Mouse (Mus musculus): Measurements from ENCODE around the gene Gm20441.
"Not testable (repeated sequence)": the region's sequence is repeated elsewhere in the genome, so short reads cannot be mapped to it uniquely, and the experiment has no call there.

Gene Gm20441

DNA sequence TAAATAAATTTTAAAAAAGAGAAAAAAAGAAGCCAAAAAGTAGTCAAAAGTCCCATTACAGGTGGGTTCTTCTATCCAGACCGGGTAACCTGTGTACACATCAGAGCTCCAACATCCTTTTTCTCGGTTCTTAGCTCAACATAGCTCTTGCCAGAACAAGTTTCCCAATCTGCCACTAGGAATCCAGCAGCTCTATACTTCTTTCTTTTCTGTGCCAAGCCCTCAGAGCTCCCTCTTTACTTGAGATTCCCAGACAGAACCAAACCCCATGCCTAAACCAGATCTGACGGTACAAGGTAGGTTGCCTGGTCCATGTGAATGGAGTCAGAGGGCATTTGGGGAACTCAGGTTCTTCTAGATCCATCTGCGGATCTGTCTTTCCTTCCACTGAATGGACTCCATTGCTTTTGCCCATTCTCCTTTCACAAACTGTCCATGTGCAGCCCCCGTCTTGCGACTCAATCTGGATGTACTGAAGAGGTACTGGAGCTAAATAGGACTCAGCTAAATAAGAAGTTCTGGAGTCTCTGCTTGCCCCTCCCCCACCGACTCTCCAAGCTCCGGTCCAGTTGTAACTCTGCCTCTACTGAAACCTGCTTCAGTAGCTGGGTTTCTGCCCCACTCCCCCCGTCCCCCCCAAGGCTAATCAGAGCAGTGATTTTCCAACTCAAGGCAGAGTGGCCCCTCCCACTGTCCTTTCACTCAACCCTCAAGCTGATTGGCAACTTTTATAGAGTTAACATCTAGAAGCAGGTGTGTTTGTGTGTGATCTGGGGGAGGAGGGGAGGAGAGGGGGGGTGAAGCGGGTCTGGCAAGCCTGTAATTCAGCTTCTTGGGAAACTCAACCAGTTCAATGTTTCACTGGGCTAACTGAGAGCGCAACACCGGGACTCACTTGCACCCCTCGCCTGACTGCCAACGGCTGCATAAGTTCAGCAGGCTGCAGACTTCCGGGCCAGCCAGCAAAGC, 1.3 kb downstream of the Gm20441 start:
- DNase-seq (ENCODE audit: inconsistent ontology term): no peak

DNA sequence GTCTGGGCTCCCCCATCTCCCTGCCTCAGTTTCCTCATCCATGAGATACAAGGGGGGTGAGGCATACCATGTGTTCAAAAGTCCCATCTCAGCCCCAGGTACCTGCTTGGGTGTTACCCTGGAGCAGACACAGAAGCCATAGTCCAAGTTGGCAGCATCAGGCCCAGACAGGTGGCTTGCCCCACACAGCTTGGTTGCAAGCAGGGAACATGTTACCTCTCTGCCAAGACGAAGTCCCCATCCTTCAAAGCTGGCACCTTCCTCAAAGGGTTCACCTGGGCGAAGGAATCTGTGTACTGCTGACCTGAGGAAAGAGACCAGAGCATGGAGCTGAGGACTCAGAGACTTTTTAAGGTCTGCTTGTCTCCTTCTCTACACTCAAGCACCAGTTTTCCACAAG, 2.9 kb downstream of the Gm20441 start:
- DNase-seq (ENCODE audit: inconsistent ontology term): no peak

DNA sequence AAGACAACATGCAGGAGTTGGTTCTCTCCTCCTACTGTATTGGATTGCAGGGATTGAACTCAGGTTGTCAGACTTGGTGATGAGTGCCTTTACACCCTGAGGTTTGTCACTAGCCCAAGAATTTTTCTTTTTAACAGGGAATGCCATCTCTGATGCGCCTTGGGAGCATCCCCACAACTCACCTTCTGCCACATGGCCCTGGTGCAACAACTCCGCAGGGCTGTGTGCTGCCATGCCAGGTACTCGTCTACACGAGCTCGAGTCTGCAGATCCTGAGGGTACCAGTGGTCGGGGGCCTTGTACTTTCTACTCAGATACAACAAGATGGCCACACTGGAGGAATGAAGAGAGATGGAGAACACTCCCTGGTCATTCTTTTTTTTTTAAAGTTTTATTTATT, 4.2 kb downstream of the Gm20441 start:
- DNase-seq (ENCODE audit: inconsistent ontology term): no peak

DNA sequence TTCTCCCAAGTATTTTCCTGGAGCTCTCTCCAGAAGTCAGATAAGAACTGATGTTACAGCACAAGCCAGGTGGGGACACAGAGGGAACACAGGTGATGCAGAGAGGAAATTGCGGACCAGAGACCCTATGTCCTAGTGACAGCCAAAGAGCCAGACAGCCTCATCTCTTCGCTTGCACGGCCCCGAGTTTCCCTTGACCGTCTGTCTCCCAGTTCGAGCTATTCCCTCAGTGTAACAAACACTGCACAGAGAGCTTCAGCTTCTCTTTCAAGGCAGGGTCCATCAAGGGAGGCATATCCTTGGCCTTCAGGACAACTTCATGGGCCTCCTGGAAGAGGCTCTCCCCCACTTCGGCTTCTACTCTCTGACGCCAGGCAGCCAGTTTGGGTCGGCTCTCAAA, 6.2 kb downstream of the Gm20441 start:
- no peak for DNase-seq (ENCODE audit: inconsistent ontology term)

DNA sequence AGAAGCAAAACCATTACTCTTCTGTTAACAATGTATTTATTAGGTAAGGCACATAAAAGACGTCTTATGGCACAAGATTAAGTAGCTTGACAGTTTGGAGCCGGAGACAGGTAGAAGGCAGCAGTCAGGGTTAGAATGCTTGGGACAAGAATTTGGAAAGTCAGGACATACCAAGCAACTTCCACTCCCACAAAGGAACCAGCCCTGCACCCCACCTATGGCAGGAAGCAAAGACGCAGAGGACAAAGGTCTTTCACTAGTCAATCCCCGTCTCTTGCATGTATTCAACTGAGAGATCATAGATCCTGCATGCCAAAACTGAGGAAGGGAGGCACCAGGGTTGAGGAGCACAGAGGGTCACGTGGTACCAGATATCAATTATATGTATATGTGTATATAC, 6.7 kb downstream of the Gm20441 start:
- no peak for DNase-seq (ENCODE audit: inconsistent ontology term)

DNA sequence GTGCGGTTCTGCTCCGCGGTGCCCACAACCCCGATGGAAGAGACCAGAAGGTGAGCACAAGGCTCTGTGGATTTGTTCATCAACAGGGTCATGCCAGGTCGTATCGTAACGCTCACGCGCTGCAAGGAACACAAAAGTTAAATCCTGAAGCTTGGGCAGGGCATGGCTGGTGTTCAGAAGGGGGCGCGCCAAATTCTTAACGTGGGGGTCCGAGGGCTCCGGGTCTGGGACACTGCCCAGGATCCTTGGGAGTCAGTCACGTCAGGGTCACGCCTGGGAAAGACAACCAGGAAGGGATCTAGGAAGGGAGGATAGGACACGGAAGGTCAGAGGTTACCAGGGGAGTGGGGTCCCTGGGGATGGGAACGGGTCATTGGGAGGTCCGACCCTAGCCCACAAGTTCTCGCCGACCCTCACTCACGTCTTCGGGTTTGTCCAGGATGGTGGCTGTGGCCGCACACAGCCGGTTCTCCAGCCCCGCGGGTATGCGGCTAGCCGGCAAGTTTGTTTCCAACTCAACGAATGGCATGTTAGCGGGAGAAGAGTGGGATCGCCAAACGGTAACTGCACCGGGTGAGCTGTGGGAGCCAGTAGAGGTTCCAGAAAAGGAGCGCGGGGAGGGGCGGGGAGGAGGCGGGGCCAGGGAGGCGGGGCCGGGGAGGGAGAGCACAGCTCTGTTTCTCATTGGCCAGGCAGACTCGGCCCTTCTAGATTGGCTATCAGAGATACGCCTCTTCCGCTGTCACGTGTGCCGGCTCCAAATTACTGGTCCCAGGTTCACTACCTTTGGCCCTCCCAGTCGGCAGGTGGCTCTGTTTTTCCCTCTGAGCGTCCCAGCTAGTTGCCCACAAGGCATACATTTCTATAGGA, 7.7 kb downstream of the Gm20441 start, which contains the start of gene Ddt:
Ddt (minus strand) TSS at position 620 of the 870 bp plus-strand sequence.
- DNase-seq (ENCODE audit: inconsistent ontology term): peak; percentile 94

DNA sequence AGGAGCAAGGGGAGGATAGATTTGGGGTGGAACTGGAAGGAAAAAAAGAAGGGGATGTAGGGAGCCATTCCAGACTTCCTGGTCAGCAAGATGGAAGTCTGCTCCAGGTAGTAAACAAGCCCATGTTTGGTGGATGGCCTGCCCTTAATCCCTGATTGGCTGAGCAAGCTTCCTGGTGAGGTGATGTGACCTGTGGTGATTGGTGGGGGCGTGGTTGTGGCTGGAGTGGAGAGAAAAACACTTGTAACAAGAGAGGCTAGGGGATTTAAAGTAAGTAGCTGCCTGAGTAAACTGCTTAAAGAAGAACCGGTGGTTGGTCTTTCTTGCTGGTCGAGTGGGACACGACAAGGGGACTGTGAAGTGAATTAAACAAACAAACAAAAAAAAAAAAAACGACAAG, 13.0 kb downstream of the Gm20441 start:
- not testable (repeated sequence) for DNase-seq (ENCODE audit: inconsistent ontology term)

DNA sequence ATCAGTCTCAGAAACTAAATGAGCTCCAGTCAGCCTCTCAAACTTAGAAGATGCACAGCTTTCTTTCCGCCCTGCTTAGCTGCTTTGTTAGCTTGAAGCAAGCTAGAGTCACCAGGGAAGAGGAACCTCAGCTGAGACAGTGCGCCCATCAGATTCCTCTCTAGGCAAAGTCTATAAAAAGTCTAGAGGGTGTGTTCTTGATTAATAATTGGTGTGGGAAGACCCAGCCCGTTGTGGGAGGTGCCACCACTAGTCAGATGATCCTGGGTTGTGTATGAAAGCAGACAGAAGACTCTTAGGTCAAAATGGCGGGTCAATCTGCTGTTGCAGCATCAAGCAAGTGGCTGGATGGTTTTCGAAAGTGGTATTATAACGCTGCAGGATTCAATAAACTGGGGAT, 13.9 kb downstream of the Gm20441 start:
- no peak for DNase-seq (ENCODE audit: inconsistent ontology term)

DNA sequence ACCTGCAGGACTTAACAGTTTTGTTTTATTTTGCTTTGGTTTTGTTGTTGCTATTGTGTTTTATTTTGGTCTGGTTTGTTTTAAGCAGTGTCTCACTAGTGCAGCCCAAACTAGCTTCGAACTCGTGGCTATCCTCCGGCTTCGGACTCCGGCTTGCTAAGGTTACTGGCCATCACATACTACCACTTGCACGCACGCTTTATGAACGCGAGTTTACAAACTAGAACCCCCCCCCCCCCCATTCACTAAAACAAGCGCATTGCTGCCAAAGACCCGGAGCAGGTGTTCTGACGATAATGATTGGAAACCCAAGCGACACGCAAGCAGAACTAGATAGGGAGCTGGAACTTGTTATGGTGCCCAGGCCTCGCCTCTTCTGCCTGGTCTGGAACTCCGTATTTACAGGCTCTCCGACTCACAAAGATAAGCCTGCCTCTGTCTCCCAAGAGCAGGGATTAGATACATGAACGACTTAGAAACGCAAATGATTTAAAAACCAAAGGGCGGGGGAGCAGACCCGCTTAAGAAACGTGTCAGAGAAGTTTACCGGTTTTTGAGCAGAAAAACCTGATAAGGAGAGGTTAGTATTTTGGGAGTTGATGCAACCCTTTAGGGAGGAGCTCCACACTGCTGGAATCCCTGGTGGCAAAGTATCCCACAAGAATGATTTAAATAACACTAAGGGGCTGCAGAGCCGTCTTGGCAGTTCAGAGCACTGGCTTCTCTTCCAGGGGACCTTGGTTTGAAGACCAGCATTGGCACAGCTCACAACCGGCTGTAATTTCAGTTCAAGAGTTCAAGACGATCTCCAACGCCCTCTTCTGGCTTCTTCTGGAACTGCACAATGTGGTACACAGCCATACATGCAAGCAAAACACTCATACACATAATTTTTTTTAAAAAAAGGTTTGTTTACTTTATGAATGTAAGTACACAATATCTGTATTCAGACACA, 16.0 kb downstream of the Gm20441 start:
- peak; percentile 68 for DNase-seq (ENCODE audit: inconsistent ontology term)

DNA sequence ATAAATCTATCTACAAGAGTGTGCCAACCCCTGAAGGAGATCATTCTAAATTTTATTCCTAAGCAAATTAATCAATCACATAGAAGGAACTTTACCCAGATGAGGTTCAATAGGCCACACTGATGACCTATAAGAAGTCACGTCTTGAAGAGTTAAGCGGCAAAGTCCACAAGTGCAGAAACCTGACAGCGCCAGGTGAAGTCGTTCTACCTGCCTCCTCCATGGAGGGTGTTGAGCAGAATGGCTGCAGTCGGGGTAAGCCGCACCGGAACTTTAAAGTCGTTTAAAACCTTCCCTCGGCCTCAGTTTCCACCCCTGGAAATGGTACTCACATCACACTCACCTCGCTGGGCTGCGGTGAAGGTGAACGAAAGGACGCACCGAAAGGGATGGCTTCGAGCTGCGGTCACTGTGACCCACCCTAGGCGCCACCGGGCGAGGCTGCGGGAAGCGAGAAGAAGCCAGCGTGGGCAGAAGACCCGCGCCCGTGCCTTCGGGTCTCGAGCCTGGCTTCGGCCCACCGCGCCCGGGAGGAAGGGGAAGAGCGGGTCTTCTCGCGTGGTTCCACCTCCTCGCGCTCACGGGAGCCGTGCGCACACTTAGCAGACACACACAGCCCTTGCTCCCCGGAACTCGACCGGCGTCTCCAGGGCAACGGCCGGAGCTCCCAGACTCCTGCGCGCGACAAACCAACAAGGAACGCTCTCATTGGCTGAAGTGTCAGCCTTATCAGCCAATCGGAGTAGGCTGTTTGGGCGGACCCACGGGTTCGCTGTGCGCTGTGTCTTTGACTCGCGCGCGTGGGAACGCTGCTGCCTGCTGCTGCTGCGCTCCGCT, 16.9 kb downstream of the Gm20441 start, which contains the start of gene Cabin1:
Cabin1 (minus strand) TSS at position 660 of the 837 bp plus-strand sequence.
- DNase-seq (ENCODE audit: inconsistent ontology term): peak; percentile 97

DNA sequence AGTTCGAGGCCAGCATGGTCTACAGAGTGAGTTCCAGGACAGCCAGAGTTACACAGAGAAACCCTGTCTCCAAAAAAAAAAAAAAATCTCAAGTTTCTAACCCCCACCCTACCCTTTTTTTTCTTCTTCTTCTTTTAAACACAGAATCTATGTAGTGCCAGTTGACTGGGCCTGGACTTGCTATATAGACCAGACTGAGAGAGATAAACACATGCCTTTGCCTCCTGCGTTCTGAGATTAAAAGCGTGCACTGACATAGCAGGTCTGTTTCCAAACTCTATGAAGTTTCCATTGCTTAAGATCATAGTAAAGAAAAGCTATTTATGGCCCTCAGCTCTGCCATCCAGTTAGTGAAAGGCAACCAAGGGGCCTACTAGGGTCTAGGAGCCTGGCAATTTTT, 18.3 kb downstream of the Gm20441 start:
- no peak for DNase-seq (ENCODE audit: inconsistent ontology term)

DNA sequence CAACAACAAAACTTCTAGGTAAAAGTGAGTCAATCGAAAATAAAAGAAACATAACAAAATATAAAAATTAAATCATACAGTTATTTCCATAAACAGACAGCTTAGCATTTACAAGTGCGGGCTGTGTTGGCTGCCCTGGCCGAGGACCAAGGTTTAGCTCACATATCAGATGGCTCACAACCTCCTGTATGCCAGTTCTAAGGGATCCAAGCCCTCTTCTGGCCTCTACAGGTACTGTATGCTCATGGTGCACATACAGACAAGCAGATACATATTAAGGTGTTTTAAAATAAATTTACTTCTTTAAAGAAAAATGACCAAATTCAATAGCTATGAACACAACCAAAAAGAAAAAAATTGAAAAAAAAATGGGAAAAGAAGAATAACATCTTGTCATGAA, 20.4 kb downstream of the Gm20441 start:
- no peak for DNase-seq (ENCODE audit: inconsistent ontology term)

DNA sequence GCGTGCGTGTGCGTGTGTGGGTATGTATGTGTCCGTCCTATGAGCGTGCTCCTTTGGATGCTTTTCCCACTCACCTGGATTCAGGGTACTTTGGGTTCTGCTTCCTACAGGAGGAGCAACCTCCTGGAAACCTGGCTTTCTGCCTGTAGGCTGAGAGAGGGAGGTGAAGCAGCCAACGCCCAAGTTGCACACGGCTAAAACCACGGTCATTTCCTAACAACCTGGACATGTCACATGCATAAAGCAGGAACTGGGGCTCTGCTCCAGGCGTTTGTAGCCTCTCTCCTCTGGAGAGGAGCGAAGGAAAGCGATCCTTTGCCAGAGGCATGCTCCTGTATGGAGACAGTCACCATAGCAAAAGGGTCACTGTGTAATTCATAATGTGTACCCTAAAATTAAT, 24.0 kb downstream of the Gm20441 start:
- no peak for DNase-seq (ENCODE audit: inconsistent ontology term)

DNA sequence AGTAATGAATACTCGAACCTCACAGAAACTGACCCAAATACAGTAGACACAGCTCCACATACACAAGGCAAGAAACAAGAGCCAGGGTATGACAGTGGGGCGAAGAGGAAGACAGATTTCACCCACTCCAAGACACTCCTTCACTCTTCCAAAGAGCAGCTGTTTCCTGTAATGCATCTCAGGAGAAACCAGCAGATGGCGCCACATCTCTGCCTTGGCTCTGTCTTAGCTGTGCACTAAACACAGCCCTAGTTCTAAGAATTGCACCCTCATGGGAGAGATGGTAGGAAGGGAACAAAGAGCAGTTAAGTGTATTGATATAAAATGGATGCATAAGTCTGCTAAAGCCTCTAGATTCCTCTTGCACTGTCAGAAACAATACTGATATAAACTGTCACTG, 36.7 kb downstream of the Gm20441 start:
- DNase-seq (ENCODE audit: inconsistent ontology term): peak; percentile 43

DNA sequence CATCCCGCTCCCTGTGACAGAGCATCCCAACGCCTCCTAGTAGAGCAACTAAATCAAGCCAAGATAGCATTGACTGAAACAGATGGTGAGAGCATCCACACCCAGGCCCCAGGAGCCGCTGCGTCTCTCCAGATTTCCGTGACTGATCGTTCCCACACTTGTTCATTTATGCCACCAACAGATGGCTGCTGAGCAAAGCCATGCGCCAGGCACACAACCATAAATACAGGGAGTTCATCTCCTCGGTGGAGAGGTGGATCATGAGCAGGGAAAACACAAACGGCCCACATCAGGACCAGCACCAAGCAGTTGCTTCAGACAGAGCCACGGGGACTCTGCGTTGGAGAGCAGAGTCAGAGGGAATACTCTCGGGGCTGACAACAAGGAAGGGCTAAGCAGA, 37.4 kb downstream of the Gm20441 start:
- no peak for DNase-seq (ENCODE audit: inconsistent ontology term)

DNA sequence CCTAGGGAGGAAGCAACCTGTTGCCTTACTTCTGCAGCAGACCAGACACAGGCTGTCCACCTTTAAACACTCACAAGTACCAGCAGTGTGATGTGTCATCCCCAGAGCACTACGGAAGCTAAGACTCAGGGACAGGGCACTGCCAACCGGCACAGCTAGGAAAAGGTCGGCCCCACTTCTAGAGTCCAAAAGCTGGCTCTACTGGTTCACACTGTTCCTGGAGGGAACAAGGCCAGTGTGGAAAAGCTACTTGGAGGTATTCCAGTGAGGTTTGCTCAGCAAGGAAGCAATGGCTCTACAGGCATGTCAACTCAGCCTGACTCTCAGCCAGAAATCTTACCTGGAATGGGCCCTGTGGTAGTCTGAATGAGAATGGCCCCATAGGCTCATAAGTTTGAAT, 39.9 kb downstream of the Gm20441 start:
- DNase-seq (ENCODE audit: inconsistent ontology term): no peak

DNA sequence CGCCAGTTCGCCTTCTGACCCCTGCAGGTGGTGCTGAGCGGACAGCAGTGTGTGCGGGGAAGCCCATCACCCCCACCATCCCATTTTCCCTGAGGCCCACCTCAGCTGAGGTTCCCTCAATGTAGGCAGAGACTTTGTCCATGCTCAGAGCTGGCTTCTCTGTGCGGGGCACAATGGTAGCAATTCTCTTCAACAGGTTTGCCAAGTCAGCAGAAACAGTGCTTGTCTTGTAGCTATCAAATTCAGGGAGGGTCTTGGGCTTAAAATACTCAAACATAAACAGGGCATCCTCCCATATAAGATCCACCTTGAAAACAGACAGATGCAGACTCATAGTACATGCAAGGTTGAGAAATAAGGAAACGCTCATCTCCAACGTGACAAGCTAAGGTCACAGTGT, 55.3 kb downstream of the Gm20441 start:
- DNase-seq (ENCODE audit: inconsistent ontology term): no peak

All from Muller cell, postnatal 12 days (primary cell).